Mouse (Mus musculus) liver, embryonic 16.5 days (tissue): ENCODE measurements around the gene Trpv6. TPM values are rescaled to one million over a fixed set of nuclear protein-coding genes. Genes with fewer than 3 reads are reported as not detected.

Experiments used
- ATAC-seq: fragments of 200-750 bp; cut with Nextera tagmentation; 2 replicates; pipeline ENCODE4 v1.8.0; 2017; ENCODE audit warnings: low read depth, mild to moderate bottlenecking, moderate number of reproducible peaks, moderate library complexity
- H3K27ac ChIP-seq: fragments of 300-500 bp; sonication (generic); 2 replicates; pipeline ENCODE4 v1.5.1; 2014; ENCODE audit warnings: mild to moderate bottlenecking, low read length
- H3K27me3 ChIP-seq: fragments of 300-500 bp; sonication (generic); 2 replicates; pipeline ENCODE4 v1.6.1; 2014; ENCODE audit warnings: low read depth, low read length, mixed read lengths; ENCODE audit not compliant: control insufficient read depth, insufficient read depth
- H3K36me3 ChIP-seq: fragments of 300-500 bp; sonication (generic); 2 replicates; pipeline ENCODE4 v1.6.1; 2014; ENCODE audit warnings: mild to moderate bottlenecking; ENCODE audit not compliant: control insufficient read depth, insufficient read depth
- H3K4me1 ChIP-seq: fragments of 300-500 bp; sonication (generic); 2 replicates; pipeline ENCODE4 v1.6.1; 2014; ENCODE audit warnings: low read depth, low read length, mixed read lengths; ENCODE audit not compliant: control insufficient read depth
- H3K4me2 ChIP-seq: fragments of 300-500 bp; sonication (generic); 2 replicates; pipeline ENCODE4 v1.6.1; 2014; ENCODE audit warnings: low read depth, low read length, mixed read lengths
- H3K4me3 ChIP-seq: fragments of 300-500 bp; sonication (generic); 2 replicates; pipeline ENCODE4 v1.5.1; 2014; ENCODE audit warnings: low read depth, mild to moderate bottlenecking, low read length
- H3K9ac ChIP-seq: fragments of 300-500 bp; sonication (generic); 2 replicates; pipeline ENCODE4 v1.6.1; 2014; ENCODE audit warnings: low read depth, low read length
- H3K9me3 ChIP-seq: fragments of 300-500 bp; sonication (generic); replicated peaks from 2 replicates; pipeline ENCODE4 v1.6.1; 2016; ENCODE audit warnings: low read length; ENCODE audit not compliant: control insufficient read depth
- WGBS: fragments of 180-500 bp; shearing (Covaris S2); extraction: QIAGEN DNeasy Blood & Tissue Kit; methylation state at CpG from one replicate; pipeline ENCODE4 v1.1.7; 2014; ENCODE audit not compliant: insufficient replicate concordance; 5-methylcytosine and 5-hydroxymethylcytosine counted together
- polyA plus RNA-seq: library from polyadenylated mRNA; unstranded; fragments of >200 nt; fragmentation: Nextera tagmentation; extraction: Ambion mirVana; gene quantifications from 2 replicates; pipeline ENCODE4 v1.2.1, GENCODE M21; 2015

Trpv6 gene
- polyA plus RNA-seq, result 0.02 and 0.06 TPM in 2 replicates

DNA sequence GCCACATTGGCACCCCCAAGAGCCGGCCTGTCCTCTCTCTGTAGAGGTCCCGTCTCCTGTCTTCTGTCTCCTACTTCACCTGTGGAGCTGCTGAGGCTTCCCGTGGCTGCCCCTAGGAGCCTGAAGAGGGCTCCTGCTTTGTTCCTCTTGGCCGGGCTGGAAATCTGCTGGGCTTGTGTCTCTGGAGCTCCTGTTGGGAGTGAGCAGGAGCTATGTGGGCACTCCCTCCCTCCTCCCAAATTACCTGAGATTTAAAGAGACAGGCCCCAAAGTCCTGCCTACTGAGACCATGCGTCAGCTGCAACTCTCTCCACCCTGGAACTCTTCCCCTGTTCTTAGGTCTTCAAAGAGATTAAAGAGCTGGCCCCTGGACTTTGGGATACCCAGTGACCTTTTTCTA, at the start of gene Trpv6:
Trpv6 (minus strand) TSS at position 228 of the 400 bp plus-strand sequence.
- no peak within 1 kb of the TSS for H3K4me3 ChIP-seq
- no peak within 1 kb of the TSS for H3K9ac ChIP-seq
- no peak within 1 kb of the TSS for H3K4me2 ChIP-seq
- no peaks in the 10 kb centered on the region for H3K9me3 ChIP-seq
- no peaks in the 10 kb centered on the region for H3K36me3 ChIP-seq
- no peaks in the 10 kb centered on the region for H3K4me1 ChIP-seq
- no peak for ATAC-seq
- no peak within 1 kb of the TSS for H3K27ac ChIP-seq
- WGBS, result 48% methylated on average over 5 of the region's 5 CpGs
- H3K27me3 ChIP-seq, result no peaks in the 10 kb centered on the region

DNA sequence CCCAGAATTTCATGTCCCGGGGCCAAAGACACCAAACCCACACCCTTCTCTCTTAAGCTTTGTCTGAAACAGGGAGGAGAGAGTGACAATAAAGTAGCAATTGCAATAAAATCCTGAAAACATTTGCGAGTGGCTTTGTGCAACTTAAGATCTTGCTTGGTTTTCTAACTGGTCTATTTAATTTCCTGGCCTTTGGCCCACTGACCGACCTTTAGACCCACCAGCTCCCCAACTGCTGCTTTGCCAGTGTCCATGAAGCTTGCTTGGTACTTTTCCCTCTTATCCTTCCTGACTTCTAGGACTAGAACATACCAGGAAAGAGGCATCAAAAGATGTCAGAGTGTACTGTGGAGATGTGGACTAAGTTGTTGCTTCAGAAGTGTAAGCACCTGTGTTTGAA, 49.4 kb upstream of the Trpv6 start:
- Histone ChIP-seq H3K36me3 (peaks cover 58% of the 10 kb centered on the region), H3K4me1 (peaks cover 10% of the 10 kb centered on the region), H3K27me3 (no peaks in the 10 kb centered on the region), H3K27ac (peak overlapping the region; percentile 0; the same call in 1 of the 2 replicates), H3K9me3 (no peaks in the 10 kb centered on the region), H3K4me2 (no peak overlapping the region), H3K9ac (no peak overlapping the region), H3K4me3 (no peak overlapping the region)
- WGBS, result 74% methylated on average over 3 of the region's 3 CpGs
- no peak for ATAC-seq

DNA sequence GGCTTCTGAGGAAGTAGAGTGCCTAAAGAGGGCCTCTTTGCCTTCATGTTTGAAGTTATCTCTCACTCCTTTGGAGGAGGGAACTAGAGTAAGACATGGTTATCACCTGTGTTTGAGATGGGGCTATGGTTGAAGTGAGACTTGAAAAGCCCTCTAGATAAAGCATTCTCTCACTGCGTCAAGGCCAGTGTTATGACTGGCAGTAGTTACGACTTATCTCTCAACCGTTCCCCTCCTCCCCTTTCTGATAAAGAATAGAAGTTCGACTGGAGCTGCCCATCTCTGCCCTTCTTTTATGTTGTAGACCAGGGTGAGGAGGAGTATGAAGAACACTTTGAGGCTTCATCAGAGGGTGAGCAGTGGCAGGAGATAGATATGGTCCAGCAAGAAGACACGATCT, 48.7 kb upstream of the Trpv6 start:
- 19% methylated on average over 5 of the region's 5 CpGs for WGBS
- Histone ChIP-seq H3K9ac (no peak overlapping the region), H3K36me3 (peaks cover 52% of the 10 kb centered on the region), H3K4me3 (no peak overlapping the region), H3K27ac (peak overlapping the region; percentile 0; the same call in 1 of the 2 replicates), H3K4me1 (peaks cover 10% of the 10 kb centered on the region), H3K4me2 (no peak overlapping the region), H3K27me3 (no peaks in the 10 kb centered on the region), H3K9me3 (no peaks in the 10 kb centered on the region)
- peak; percentile 76 for ATAC-seq

DNA sequence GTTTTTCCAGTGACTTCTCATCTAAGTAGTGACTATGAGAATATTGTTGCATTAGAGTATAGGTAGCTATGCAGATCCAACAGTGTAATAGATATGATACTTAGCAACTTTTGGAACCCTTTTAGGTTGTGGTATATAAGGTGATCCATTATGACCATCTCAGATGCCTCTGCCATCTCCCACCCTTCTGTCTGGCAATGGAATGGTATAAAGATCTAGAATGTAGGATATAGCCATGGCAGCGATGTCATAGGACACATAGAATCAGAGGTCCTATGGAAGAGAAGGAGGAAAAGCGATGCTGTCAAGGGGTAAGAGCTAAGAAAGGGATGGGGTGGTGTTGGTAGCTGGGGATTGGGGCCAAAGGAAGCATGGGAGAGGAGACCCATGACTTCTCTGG, 47.9 kb upstream of the Trpv6 start, which contains the start of gene Llcfc1:
Llcfc1 (plus strand) TSS at position 301 of the 400 bp plus-strand sequence.
- ATAC-seq, result no peak

DNA sequence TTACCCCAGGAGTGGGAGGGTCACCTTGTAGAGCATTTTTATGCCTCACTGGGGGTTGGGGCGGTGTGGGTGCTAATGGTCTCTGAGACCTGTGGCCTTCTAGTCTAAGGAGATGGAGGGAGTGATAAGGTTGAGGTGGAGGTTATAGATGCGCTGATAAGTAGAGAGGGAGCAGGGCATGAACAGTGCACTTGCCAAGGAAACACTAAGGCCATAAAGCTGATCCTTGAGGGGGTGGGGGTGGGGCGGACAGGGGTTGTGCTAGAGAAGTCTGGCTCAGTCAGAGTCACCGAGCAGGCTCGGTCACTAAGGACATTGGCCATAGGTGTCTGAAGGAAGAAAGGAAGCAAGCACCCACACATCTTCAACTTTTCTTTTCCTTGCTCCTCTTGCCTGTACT, 45.5 kb upstream of the Trpv6 start:
- no peak overlapping the region for H3K4me2 ChIP-seq
- H3K27me3 ChIP-seq, result no peaks in the 10 kb centered on the region
- no peak overlapping the region for H3K4me3 ChIP-seq
- H3K4me1 ChIP-seq, result peaks cover 10% of the 10 kb centered on the region
- 68% methylated on average over 5 of the region's 5 CpGs for WGBS
- peaks cover 22% of the 10 kb centered on the region for H3K36me3 ChIP-seq
- no peak for ATAC-seq
- H3K27ac ChIP-seq, result no peak overlapping the region
- no peak overlapping the region for H3K9ac ChIP-seq
- H3K9me3 ChIP-seq, result no peaks in the 10 kb centered on the region

More for the DNA sequence above, 47.9 kb upstream of the Trpv6 start, which contains the start of gene Llcfc1:
- Histone ChIP-seq H3K4me1 (peaks cover 10% of the 10 kb centered on the region), H3K4me2 (no peak within 1 kb of the TSS), H3K4me3 (no peak within 1 kb of the TSS), H3K9ac (no peak within 1 kb of the TSS), H3K9me3 (no peaks in the 10 kb centered on the region), H3K27ac (peak within 1 kb of the TSS; percentile 21; the same call in 1 of the 2 replicates), H3K27me3 (no peaks in the 10 kb centered on the region), H3K36me3 (peaks cover 44% of the 10 kb centered on the region)
- 96% methylated on average over 2 of the region's 2 CpGs for WGBS

DNA sequence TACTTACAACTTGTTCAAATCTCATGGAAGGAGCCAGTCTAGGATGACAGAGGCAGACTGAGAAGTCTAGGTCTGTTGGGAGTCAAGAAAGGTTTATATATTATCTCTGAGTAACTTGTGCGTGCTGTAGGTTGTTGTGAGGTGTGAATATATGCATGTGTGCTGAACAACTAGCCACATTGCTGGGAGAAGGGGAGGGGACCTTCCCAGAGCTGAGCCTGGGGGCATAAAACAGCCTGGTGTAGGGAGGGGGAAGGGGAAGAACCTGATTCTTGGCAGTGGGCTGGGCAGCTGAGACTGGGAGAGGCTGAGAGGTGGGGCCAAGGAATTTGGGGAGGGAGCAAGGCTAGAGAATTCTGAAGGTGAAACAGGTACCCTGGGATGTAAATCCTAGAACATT, 44.5 kb upstream of the Trpv6 start, which contains the start of gene Trpv5:
Trpv5 (minus strand) TSS at position 101 of the 400 bp plus-strand sequence.
- Histone ChIP-seq H3K36me3 (peaks cover 12% of the 10 kb centered on the region), H3K4me2 (no peak within 1 kb of the TSS), H3K27me3 (no peaks in the 10 kb centered on the region), H3K27ac (no peak within 1 kb of the TSS), H3K9me3 (no peaks in the 10 kb centered on the region), H3K4me1 (peaks cover 6% of the 10 kb centered on the region; the same call in 1 of the 2 replicates), H3K9ac (no peak within 1 kb of the TSS), H3K4me3 (no peak within 1 kb of the TSS)
- no peak for ATAC-seq
- WGBS, result 82% methylated on average over 1 of the region's 1 CpGs

DNA sequence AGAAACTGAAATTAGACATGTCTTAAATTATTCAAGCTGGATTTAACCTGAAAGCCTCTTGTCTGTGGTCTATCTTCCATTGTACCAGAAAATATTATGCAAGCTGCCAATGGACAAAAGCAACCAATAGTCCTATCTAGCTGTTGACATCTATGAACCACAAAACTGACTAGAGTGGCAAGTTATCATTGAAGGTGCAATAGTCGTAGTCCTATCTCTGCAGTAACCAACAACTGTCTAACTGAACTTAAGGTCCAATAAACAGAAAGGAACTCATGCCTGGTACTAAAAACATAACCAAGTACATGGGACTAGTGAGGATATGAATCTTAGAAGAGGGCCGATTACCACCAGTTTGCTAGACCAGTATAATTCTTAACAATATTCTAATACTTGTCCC, 40.3 kb upstream of the Trpv6 start:
- H3K27me3 ChIP-seq, result no peaks in the 10 kb centered on the region
- no peak overlapping the region for H3K4me3 ChIP-seq
- no peaks in the 10 kb centered on the region for H3K9me3 ChIP-seq
- H3K4me1 ChIP-seq, result no peaks in the 10 kb centered on the region
- H3K36me3 ChIP-seq, result no peaks in the 10 kb centered on the region
- no peak for ATAC-seq
- no peak overlapping the region for H3K4me2 ChIP-seq
- H3K27ac ChIP-seq, result no peak overlapping the region
- WGBS, result 32% methylated on average over 2 of the region's 2 CpGs
- H3K9ac ChIP-seq, result no peak overlapping the region

DNA sequence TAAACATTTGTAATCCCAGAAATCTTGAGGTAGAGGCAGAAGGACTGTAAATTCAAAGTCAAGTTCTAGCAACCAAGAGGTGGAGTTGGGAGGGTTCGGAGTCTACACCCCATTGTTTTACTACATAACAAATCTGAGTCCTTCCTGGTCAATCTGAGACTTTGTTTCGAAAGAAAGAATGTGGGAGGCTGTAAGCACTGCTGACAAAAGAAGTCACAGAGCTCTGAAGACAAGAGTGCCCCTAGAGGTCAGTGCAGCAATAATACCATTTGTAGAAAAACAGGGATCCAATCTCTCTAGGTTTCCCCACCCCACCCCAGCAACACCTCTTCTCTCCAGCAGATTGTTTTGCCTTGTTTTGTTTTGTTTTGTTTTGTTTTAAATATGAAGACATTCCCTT, 26.1 kb upstream of the Trpv6 start:
- no peaks in the 10 kb centered on the region for H3K36me3 ChIP-seq
- no peak overlapping the region for H3K27ac ChIP-seq
- H3K9me3 ChIP-seq, result no peaks in the 10 kb centered on the region
- ATAC-seq, result no peak
- H3K9ac ChIP-seq, result no peak overlapping the region
- no peak overlapping the region for H3K4me3 ChIP-seq
- no peaks in the 10 kb centered on the region for H3K27me3 ChIP-seq
- WGBS, result 32% methylated on average over 2 of the region's 2 CpGs
- H3K4me1 ChIP-seq, result no peaks in the 10 kb centered on the region
- H3K4me2 ChIP-seq, result no peak overlapping the region

DNA sequence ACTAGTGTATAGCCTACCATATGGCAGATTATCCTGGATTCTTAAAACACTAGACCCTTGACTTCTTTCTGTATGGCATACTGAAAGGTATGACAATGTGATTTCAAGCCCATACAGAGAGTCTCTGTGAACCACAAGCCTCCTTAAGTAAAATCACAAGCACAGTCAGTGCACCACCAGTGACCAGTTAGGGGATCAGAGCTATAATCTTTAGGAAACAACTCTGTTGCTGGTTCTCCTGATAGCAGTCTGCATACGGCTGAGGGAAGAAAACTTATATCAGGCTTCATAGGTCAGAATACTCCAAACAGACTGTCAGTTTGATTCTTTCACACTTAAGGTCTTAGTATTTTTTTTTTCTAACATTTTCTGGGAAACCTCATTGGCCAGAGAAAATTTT, 22.3 kb upstream of the Trpv6 start:
- Histone ChIP-seq H3K4me3 (no peak overlapping the region), H3K9ac (no peak overlapping the region)
- WGBS, result 34% methylated on average over 1 of the region's 1 CpGs

More for the DNA sequence above, 22.3 kb upstream of the Trpv6 start:
- no peak overlapping the region for H3K27ac ChIP-seq
- ATAC-seq, result no peak
- no peaks in the 10 kb centered on the region for H3K27me3 ChIP-seq
- no peaks in the 10 kb centered on the region for H3K36me3 ChIP-seq
- H3K4me2 ChIP-seq, result no peak overlapping the region
- H3K9me3 ChIP-seq, result no peaks in the 10 kb centered on the region
- H3K4me1 ChIP-seq, result no peaks in the 10 kb centered on the region
